Mouse (Mus musculus) monocyte, adult 2 months (primary cell): ENCODE measurements around the gene Hdc.
"Not testable (repeated sequence)": the region's sequence is repeated elsewhere in the genome, so short reads cannot be mapped to it uniquely, and the experiment has no call there.

Source experiments
- DNase-seq, 2 experiments: peaks; one replicate each; pipeline ENCODE4 v3.0.0; 2022; ENCODE audit warnings: low spot score in 2 of 2, low read depth in 1 of 2

Gene Hdc

GRCm38 (mm10) chr2:126619249-126619704 is at the start of gene Hdc:
Gene Hdc, minus strand, starts transcription at chr2:126619299.
- DNase-seq, result no peak

- no peak for DNase-seq
Observed at GRCm38 (mm10) chr2:126668621-126669252, 49.6 kb upstream of the Hdc start.

- DNase-seq, result no peak
Observed at GRCm38 (mm10) chr2:126665984-126666383, 46.9 kb upstream of the Hdc start.

GRCm38 (mm10) chr2:126663481-126663880 is 44.4 kb upstream of the Hdc start:
- DNase-seq, result no peak

GRCm38 (mm10) chr2:126652929-126653328 is 33.8 kb upstream of the Hdc start:
- no peak for DNase-seq

- no peak for DNase-seq
Observed at GRCm38 (mm10) chr2:126647762-126648161, 28.7 kb upstream of the Hdc start.

GRCm38 (mm10) chr2:126646461-126646860 is 27.4 kb upstream of the Hdc start:
- DNase-seq, result no peak

- DNase-seq, result no peak
Observed at GRCm38 (mm10) chr2:126644768-126645167, 25.7 kb upstream of the Hdc start.

- DNase-seq, result no peak
Observed at GRCm38 (mm10) chr2:126640298-126640697, 21.2 kb upstream of the Hdc start.

- DNase-seq, result no peak
Observed at GRCm38 (mm10) chr2:126635939-126636823, 17.1 kb upstream of the Hdc start.

GRCm38 (mm10) chr2:126633165-126633564 is 14.1 kb upstream of the Hdc start:
- no peak for DNase-seq

GRCm38 (mm10) chr2:126628455-126628995 is 9.4 kb upstream of the Hdc start:
- DNase-seq, result no peak

- no peak for DNase-seq
Observed at GRCm38 (mm10) chr2:126623138-126623537, 4.0 kb upstream of the Hdc start.

GRCm38 (mm10) chr2:126622455-126622854 is 3.4 kb upstream of the Hdc start:
- DNase-seq, result no peak

- no peak for DNase-seq
Observed at GRCm38 (mm10) chr2:126618470-126619179, 474 bp downstream of the Hdc start.

GRCm38 (mm10) chr2:126615355-126615754 is 3.7 kb downstream of the Hdc start:
- DNase-seq, result no peak

GRCm38 (mm10) chr2:126609600-126609999 is 9.5 kb downstream of the Hdc start:
- not testable (repeated sequence) for DNase-seq

- no peak for DNase-seq
Observed at GRCm38 (mm10) chr2:126607553-126608203, 11.4 kb downstream of the Hdc start.

GRCm38 (mm10) chr2:126606688-126607062 is 12.4 kb downstream of the Hdc start:
- DNase-seq, result no peak

GRCm38 (mm10) chr2:126606061-126606687 is 12.9 kb downstream of the Hdc start:
- DNase-seq, result no peak
